Mouse (Mus musculus) megakaryocyte, embryonic 14.5 days (primary cell): ENCODE data around the gene Nemp1.

Experiments used
- FLI1 ChIP-seq: IDR thresholded peaks from 2 replicates; pipeline ENCODE4 v1.6.1; 2012; ENCODE audit warnings: low read length, inconsistent platforms, mixed read lengths
- GATA1 ChIP-seq: IDR thresholded peaks from 3 replicates; pipeline ENCODE4 v1.6.1; 2012; ENCODE audit warnings: mixed read lengths, low read length, inconsistent platforms, borderline replicate concordance

DNA sequence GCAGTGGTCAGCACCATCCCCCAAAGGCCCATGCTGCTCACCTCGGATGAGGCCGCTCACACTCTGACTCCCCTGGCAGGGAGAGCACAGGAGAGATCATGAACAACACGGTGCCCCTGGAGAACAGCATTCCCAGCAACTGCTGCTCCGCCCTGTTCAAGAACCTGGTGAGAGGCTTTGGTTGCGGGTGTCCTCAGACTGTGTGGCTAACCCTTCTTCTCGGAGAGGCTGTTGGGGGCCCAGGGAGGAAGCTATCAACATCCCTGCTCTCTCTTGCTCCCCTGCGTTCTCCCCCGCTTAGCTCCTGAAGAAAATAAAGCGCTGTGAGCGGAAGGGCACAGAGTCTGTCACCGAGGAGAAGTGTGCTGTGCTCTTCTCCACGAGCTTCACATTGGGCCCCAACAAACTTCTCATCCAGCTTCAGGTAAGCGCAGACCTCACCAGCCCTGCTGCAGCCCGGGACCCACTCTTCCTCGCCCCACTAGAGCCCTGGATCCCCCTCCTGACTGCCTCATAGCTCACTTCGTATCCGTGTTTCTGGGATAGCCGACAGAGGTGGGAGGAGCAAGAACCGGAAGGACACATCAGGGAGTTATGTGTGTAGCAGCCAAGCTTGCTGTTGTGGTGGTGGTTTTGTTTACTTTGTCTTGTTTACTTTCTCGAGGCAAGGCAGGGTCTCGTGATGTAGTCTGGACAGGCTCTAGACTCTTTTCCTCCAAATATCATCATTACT is 13.6 kb upstream of the Nemp1 start:
- TF ChIP-seq GATA1: no peak
- TF ChIP-seq FLI1: no peak
